Mouse (Mus musculus): Measurements from ENCODE around the gene Fam161b. TPM values are rescaled to one million over a fixed set of nuclear protein-coding genes. Genes with fewer than 3 reads are reported as not detected.

Fam161b gene
- polyA plus RNA-seq, 1 experiment from 2014 or later = 5.5 TPM

GRCm38 (mm10) chr12:84316721-84317621, 44.7 kb downstream of the Fam161b start, which contains the start of gene Zfp410:
Zfp410 (plus strand) TSS chr12:84316852.
- POLR2A ChIA-PET = interaction anchor here (0.6 to 1.4 kb wide), 2 partner anchors 55 to 75 kb away, joined by 4 read pairs; no protein-coding TSS in a partner anchor
- in situ Hi-C loops (cut with MboI; ENCODE audit: low pct_unique_long_range_greater_than_20kb) = no loop called here

GRCm38 (mm10) chr12:84316006-84316405, 45.6 kb downstream of the Fam161b start:
- DNase-seq (ENCODE audit: low read depth, low spot score) = no peak
- ChIA-PET CTCF (no interaction called here), POLR2A (no interaction called here)
- no peaks in the 10 kb centered on the region for H3K27me3 ChIP-seq
- in situ Hi-C loops (cut with MboI; ENCODE audit: low pct_unique_long_range_greater_than_20kb) = no loop called here
- no peak for TF ChIP-seq CTCF (IDR thresholded peaks at IDR 0.05)
- ATAC-seq = no peak

More at GRCm38 (mm10) chr12:84316721-84317621, 44.7 kb downstream of the Fam161b start, which contains the start of gene Zfp410:
- peak; percentile 64 for DNase-seq (ENCODE audit: low read depth, low spot score)
- CTCF ChIA-PET = no interaction called here
- no peaks in the 10 kb centered on the region for H3K27me3 ChIP-seq
- ATAC-seq = peak; percentile 84
- TF ChIP-seq CTCF (IDR thresholded peaks at IDR 0.05) = no peak

- in situ Hi-C loops (cut with MboI; ENCODE audit: low pct_unique_long_range_greater_than_20kb) = no loop called here
- POLR2A ChIA-PET = interaction anchor here (0.6 kb wide), 2 partner anchors 13 to 676 kb away, joined by 3 to 4 read pairs; no protein-coding TSS in a partner anchor
- CTCF ChIA-PET = no interaction called here
- TF ChIP-seq CTCF (IDR thresholded peaks at IDR 0.05) = no peak
- no peaks in the 10 kb centered on the region for H3K27me3 ChIP-seq
- DNase-seq (ENCODE audit: low read depth, low spot score) (no peak), ATAC-seq (no peak)
Observed at GRCm38 (mm10) chr12:84311306-84311705, 50.3 kb downstream of the Fam161b start.

GRCm38 (mm10) chr12:84304554-84304953, 57.1 kb downstream of the Fam161b start:
- in situ Hi-C loops (cut with MboI; ENCODE audit: low pct_unique_long_range_greater_than_20kb) = no loop called here
- ATAC-seq = no peak
- no peak for TF ChIP-seq CTCF (IDR thresholded peaks at IDR 0.05)
- ChIA-PET CTCF (no interaction called here), POLR2A (no interaction called here)
- no peaks in the 10 kb centered on the region for H3K27me3 ChIP-seq
- no peak for DNase-seq (ENCODE audit: low read depth, low spot score)

- CTCF ChIA-PET = no interaction called here
- DNase-seq (ENCODE audit: low read depth, low spot score) = no peak
- no peak for TF ChIP-seq CTCF (IDR thresholded peaks at IDR 0.05)
- POLR2A ChIA-PET = no interaction called here
- in situ Hi-C loops (cut with MboI; ENCODE audit: low pct_unique_long_range_greater_than_20kb) = no loop called here
- no peak for ATAC-seq
- H3K27me3 ChIP-seq = no peaks in the 10 kb centered on the region
Observed at GRCm38 (mm10) chr12:84304101-84304500, 57.5 kb downstream of the Fam161b start.

- CTCF ChIA-PET = no interaction called here
Observed at GRCm38 (mm10) chr12:84299265-84299664, 62.4 kb downstream of the Fam161b start.

GRCm38 (mm10) chr12:84297851-84298250, 63.8 kb downstream of the Fam161b start:
- POLR2A ChIA-PET = no interaction called here
- no peaks in the 10 kb centered on the region for H3K27me3 ChIP-seq
- in situ Hi-C loops (cut with MboI; ENCODE audit: low pct_unique_long_range_greater_than_20kb) = no loop called here
- ATAC-seq (no peak), DNase-seq (ENCODE audit: low read depth, low spot score) (no peak)
- TF ChIP-seq CTCF (IDR thresholded peaks at IDR 0.05) = no peak
- CTCF ChIA-PET = no interaction called here

More at GRCm38 (mm10) chr12:84299265-84299664, 62.4 kb downstream of the Fam161b start:
- in situ Hi-C loops (cut with MboI; ENCODE audit: low pct_unique_long_range_greater_than_20kb) = no loop called here
- H3K27me3 ChIP-seq = no peaks in the 10 kb centered on the region
- no peak for ATAC-seq
- no peak for DNase-seq (ENCODE audit: low read depth, low spot score)
- POLR2A ChIA-PET = interaction anchor here (0.5 kb wide), 1 partner anchor 383 kb away, joined by 3 read pairs; no protein-coding TSS in a partner anchor
- TF ChIP-seq CTCF (IDR thresholded peaks at IDR 0.05) = no peak

Other genes starting within 250 kb of the Fam161b start
- 23.6 TPM for gene Dnal1, start 247.5 kb downstream of the Fam161b start, polyA plus RNA-seq (2021)
- gene Pnma1, start 213.3 kb downstream of the Fam161b start, polyA plus RNA-seq (2021) = 1.2 TPM
- 16.0 TPM for gene Elmsan1, start 143.0 kb downstream of the Fam161b start, polyA plus RNA-seq (2021)
- 39.1 TPM for gene Ptgr2, start 76.6 kb downstream of the Fam161b start, polyA plus RNA-seq (2021)
- gene Zfp410, start 45.0 kb downstream of the Fam161b start, polyA plus RNA-seq (2021) = 37.0 TPM
- gene Coq6, start 176 bp downstream of the Fam161b start, polyA plus RNA-seq (2021) = 44.5 TPM
- 21.1 TPM for gene Entpd5, start 47.2 kb upstream of the Fam161b start, polyA plus RNA-seq (2021)
- gene Bbof1, start 47.2 kb upstream of the Fam161b start, polyA plus RNA-seq (2021) = 2.2 TPM
- 18.1 TPM for gene Rnf113a2, start 55.4 kb upstream of the Fam161b start, polyA plus RNA-seq (2021)
- 25.0 TPM for gene Aldh6a1, start 89.2 kb upstream of the Fam161b start, polyA plus RNA-seq (2021)
- gene Lin52, start 89.6 kb upstream of the Fam161b start, polyA plus RNA-seq (2021) = 11.0 TPM
- gene Vsx2, start 207.9 kb upstream of the Fam161b start, polyA plus RNA-seq (2021) = not detected